10 mouse cellular contexts compared by ENCODE assay signal in genomic region chr2:156787776-156788105, GRCm38 (mm10). TPM values are rescaled to one million over a fixed set of nuclear protein-coding genes. Genes with fewer than 3 reads are reported as not detected.
DNase-seq lines count a peak whose midpoint lies in the region; ATAC-seq and TF ChIP-seq lines count a peak whose summit lies in the region.
"Had no signal": no experiment of that assay in that cellular context is flagged by ENCODE, and none has a peak within 500 bp of the region (broad histone marks: within the 10 kb centered on the region; RNA-seq: fewer than 3 reads in every experiment).

No protein-coding gene starts in this region.

- H3K27ac ChIP-seq in kidney, postnatal 0 days: no peak overlapping the region
- H3K27ac ChIP-seq: embryonic facial prominence, embryonic 13.5 days; hindbrain, embryonic 13.5 days had no signal

- peak; percentile 40 for DNase-seq in kidney, postnatal 0 days (ENCODE audit: low spot score)
- DNase-seq in kidney, postnatal 14 days: no peak
- peak; percentile 47 for DNase-seq in A20 (ENCODE audit: low read depth, low spot score)
- peak; percentile 61 for DNase-seq in CD4-positive, CD25-positive, alpha-beta regulatory T cell, adult 2 months (ENCODE audit: low read depth, low spot score)
- no peak for DNase-seq in left cerebral cortex, postnatal 14 days (ENCODE audit: low spot score in 2 of 2)
- DNase-seq in spleen, postnatal 14 days (ENCODE audit: low spot score in 2 of 2): no peak
- DNase-seq: thymus, adult 18-20 months had no signal

- no peaks in the 10 kb centered on the region for H3K9me3 ChIP-seq in kidney, postnatal 0 days (replicated peaks; ENCODE audit: low read length)

- intact Hi-C loops in left cerebral cortex, postnatal 14 days (cut with DNase I): no loop called here

- H3K4me1 ChIP-seq in kidney, postnatal 0 days (replicated peaks; ENCODE audit: insufficient read depth, low read length): no peaks in the 10 kb centered on the region
- H3K4me1 ChIP-seq: embryonic facial prominence, embryonic 13.5 days; hindbrain, embryonic 13.5 days had no signal

- peak; percentile 69 for TF ChIP-seq CTCF in kidney, postnatal 0 days (IDR thresholded peaks at IDR 0.05; ENCODE audit: low read depth)

- H3K27me3 ChIP-seq in kidney, postnatal 0 days (ENCODE audit: insufficient read depth, low read length): no peaks in the 10 kb centered on the region
- H3K27me3 ChIP-seq: embryonic facial prominence, embryonic 13.5 days; hindbrain, embryonic 13.5 days had no signal

- no peak overlapping the region for H3K4me3 ChIP-seq in kidney, postnatal 0 days (replicated peaks; ENCODE audit: low read depth, low read length)
- H3K4me3 ChIP-seq: embryonic facial prominence, embryonic 13.5 days; hindbrain, embryonic 13.5 days had no signal

- no peaks in the 10 kb centered on the region for H3K36me3 ChIP-seq in kidney, postnatal 0 days (ENCODE audit: insufficient read depth, low read length)
- H3K36me3 ChIP-seq: embryonic facial prominence, embryonic 13.5 days; hindbrain, embryonic 13.5 days had no signal

- 38% methylated on average over 3 of the region's 3 CpGs for WGBS in kidney, postnatal 0 days

- no peak overlapping the region for H3K9ac ChIP-seq in kidney, postnatal 0 days (ENCODE audit: low read depth, low read length)
- H3K9ac ChIP-seq: embryonic facial prominence, embryonic 13.5 days; hindbrain, embryonic 13.5 days had no signal

- no peak overlapping the region for H3K4me2 ChIP-seq in kidney, postnatal 0 days (ENCODE audit: low read length)
- H3K4me2 ChIP-seq: embryonic facial prominence, embryonic 13.5 days; hindbrain, embryonic 13.5 days had no signal

- ATAC-seq in kidney, postnatal 0 days (replicated peaks; ENCODE audit: low FRiP score, low read depth): no peak
- peak; percentile 88 for ATAC-seq in granulocyte monocyte progenitor cell, adult 5-6 weeks (replicated peaks; ENCODE audit: poor library complexity, severe bottlenecking)

RNA-seq across cellular contexts. Expression of gene Myl9, which starts 12.5 kb away (rescaled TPM):
- 449 and 494 TPM in 2 replicates for polyA plus RNA-seq in kidney, postnatal 0 days (2015; fragmentation: Nextera tagmentation; extraction: Ambion mirVana)
- not detected in 2 replicates for total RNA-seq in granulocyte monocyte progenitor cell, adult 5-6 weeks (2014; fragmentation: Nextera tagmentation)
- not detected in 2 replicates for total RNA-seq in granulocyte monocyte progenitor cell, adult 5-6 weeks (2017)
- 10 to 100 TPM; 24.1 to 24.2 TPM for total RNA-seq in left cerebral cortex, postnatal 14 days (2021)

RNA-seq across cellular contexts. Expression of gene Tgif2, which starts 52.1 kb away (rescaled TPM):
- polyA plus RNA-seq in kidney, postnatal 0 days (2015; fragmentation: Nextera tagmentation; extraction: Ambion mirVana): 38.2 and 40.6 TPM in 2 replicates
- total RNA-seq in granulocyte monocyte progenitor cell, adult 5-6 weeks (2014; fragmentation: Nextera tagmentation): 5.3 and 13.0 TPM in 2 replicates
- 11.8 and 13.4 TPM in 2 replicates for total RNA-seq in granulocyte monocyte progenitor cell, adult 5-6 weeks (2017)
- total RNA-seq in left cerebral cortex, postnatal 14 days (2021): 1 to 10 TPM in 1 of 2 experiments, under 1 TPM in 1; 0.88 to 1.5 TPM

Comparison
In these comparisons a context has a peak if more than half of its experiments do, and no peak if none do; other contexts are left out.
1. DNase-seq: peak in kidney, postnatal 0 days (single experiment), A20 (single experiment) and CD4-positive, CD25-positive, alpha-beta regulatory T cell, adult 2 months (single experiment); none in kidney, postnatal 14 days (single experiment), left cerebral cortex, postnatal 14 days (0 of 2) and spleen, postnatal 14 days (0 of 2).
2. RNA of gene Myl9, which starts 12.5 kb away (total RNA-seq): 24.1 to 24.2 TPM in left cerebral cortex, postnatal 14 days; not detected in granulocyte monocyte progenitor cell, adult 5-6 weeks; every median in the first group is over 10 times any median in the second.